Mouse (Mus musculus): ENCODE measurements around the gene Kctd11. TPM values are rescaled to one million over a fixed set of nuclear protein-coding genes. Genes with fewer than 3 reads are reported as not detected.
"Not testable (repeated sequence)": the region's sequence is repeated elsewhere in the genome, so short reads cannot be mapped to it uniquely, and the experiment has no call there.

Kctd11 gene
- polyA plus RNA-seq (2011; ENCODE audit: insufficient read length, low read depth, missing spikeins) = 20.7 and 26.0 TPM in 2 replicates

DNA sequence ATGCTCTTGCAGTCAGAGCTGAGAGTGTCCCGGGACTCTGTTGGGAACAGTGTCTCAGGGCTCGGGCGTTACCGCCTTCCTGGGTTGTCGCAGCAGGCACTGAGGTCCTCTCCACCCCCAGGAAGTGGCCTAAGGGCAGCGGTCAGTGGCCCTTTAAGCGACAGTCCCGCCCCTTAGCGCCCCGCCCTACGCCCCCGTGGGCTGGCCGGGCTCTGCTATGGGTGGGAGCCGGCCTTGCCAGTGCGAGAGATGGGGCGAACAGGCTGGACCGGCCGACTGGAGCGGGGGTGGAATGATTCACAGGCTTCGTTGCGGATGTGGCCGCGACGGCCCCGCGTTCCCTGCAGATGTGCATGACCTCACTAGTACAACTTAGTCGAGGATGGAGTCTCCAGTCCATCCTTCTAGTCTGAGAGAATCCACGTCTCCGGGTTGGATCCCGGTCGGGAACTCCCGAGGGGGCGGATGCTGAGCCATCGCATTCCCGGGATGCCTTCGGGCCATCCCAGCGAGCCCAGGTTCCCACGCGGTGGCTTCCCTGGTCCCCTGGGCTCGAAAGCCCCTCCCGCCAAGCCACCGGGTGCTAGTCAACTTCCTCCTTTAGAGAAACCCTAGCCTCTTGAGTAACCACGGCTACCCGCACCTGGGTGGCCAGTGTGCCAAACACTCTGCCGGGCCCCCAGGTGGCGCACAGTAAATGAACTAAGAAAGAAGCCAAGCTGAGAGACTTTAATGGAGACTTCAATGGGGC, at the start of gene Kctd11:
Gene Kctd11 (minus strand): TSS at position 554 of the 751 bp plus-strand sequence.
- Histone ChIP-seq H3K27ac (ENCODE audit: insufficient read depth, low read length) (peak within 1 kb of the TSS; percentile 96), H3K4me3 (ENCODE audit: insufficient read depth, low read length) (peak within 1 kb of the TSS; percentile 80), H3K4me1 (ENCODE audit: control insufficient read depth, insufficient read depth, low read length) (no peaks in the 10 kb centered on the region; the same call in 1 of the 2 replicates)
- TF ChIP-seq CTCF (IDR thresholded peaks at IDR 0.05; ENCODE audit: borderline replicate concordance, insufficient read depth, low read length) (no peak), POLR2A (IDR thresholded peaks at IDR 0.05; ENCODE audit: low read depth, low read length) (peak; percentile 88)

DNA sequence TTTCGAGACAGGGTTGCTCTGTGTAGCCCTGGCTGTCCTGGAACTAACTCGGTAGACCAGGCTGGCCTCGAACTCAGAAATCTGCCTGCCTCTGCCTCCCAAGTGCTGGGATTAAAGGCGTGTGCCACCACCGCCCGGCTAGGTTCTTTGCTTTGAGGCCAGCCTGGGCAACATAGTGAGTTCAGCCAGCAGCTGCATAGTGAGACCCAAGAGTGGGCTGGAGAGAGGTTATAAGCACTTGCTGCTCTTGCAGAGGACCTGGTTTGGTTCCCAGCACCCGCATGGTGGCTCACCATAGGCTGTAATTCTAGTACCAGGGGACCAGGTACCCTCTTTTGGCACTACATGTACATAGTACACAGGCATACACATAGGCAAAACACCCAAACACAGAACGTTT, 49.0 kb upstream of the Kctd11 start:
- H3K4me1 ChIP-seq (ENCODE audit: control insufficient read depth, insufficient read depth, low read length); H3K4me3 ChIP-seq (ENCODE audit: insufficient read depth, low read length); H3K27ac ChIP-seq (ENCODE audit: insufficient read depth, low read length): not testable (repeated sequence)

GRCm38 (mm10) chr11:69929712-69930111, 48.5 kb upstream of the Kctd11 start:
- no peaks in the 10 kb centered on the region for H3K4me1 ChIP-seq (ENCODE audit: control insufficient read depth, insufficient read depth, low read length)
- no peak overlapping the region for H3K27ac ChIP-seq (ENCODE audit: insufficient read depth, low read length)
- H3K4me3 ChIP-seq (ENCODE audit: insufficient read depth, low read length) = no peak overlapping the region
- no peak for TF ChIP-seq CTCF (IDR thresholded peaks at IDR 0.05; ENCODE audit: borderline replicate concordance, insufficient read depth, low read length)
- TF ChIP-seq POLR2A (IDR thresholded peaks at IDR 0.05; ENCODE audit: low read depth, low read length) = no peak

DNA sequence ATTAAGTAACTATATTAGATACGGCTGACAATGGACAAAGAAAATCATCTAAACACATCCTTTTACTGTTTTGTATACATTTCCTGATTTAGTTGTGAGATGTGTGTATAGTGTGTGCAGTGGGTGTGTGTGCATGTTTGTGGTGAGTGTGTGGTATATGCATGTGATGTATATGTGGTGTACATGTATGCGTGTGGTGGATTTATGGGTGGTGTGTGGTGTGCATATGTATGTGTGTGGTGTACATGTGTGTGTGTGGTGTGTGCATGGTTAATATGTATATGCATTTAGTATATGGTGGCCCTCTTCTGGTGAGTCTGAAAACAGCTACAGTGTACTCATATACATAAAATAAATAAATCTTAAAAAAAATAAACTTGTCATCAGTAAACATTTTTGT, 46.3 kb upstream of the Kctd11 start:
- Histone ChIP-seq H3K4me3 (ENCODE audit: insufficient read depth, low read length) (no peak overlapping the region), H3K27ac (ENCODE audit: insufficient read depth, low read length) (no peak overlapping the region), H3K4me1 (ENCODE audit: control insufficient read depth, insufficient read depth, low read length) (no peaks in the 10 kb centered on the region; the same call in 1 of the 2 replicates)
- TF ChIP-seq POLR2A (IDR thresholded peaks at IDR 0.05; ENCODE audit: low read depth, low read length) (no peak), CTCF (IDR thresholded peaks at IDR 0.05; ENCODE audit: borderline replicate concordance, insufficient read depth, low read length) (no peak)

DNA sequence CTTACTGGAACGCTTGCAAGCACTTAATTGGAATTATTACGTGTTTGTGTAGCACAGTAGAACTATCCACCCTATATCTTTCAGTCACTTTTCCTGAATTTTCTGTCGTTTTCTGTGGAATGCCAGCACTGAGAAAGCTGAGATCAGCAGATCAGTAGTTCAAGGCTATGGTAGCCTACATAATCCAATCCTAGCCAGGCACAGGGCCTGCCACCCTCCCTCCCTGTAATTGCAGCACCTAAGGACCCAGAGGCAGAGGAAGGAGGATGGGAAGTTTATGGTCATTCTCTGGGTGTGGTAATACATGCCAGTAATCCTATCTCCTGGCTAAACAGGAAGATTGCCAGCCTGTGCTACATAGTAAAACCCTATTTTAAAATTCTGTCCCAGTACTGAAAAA, 41.6 kb upstream of the Kctd11 start:
- TF ChIP-seq CTCF (IDR thresholded peaks at IDR 0.05; ENCODE audit: borderline replicate concordance, insufficient read depth, low read length) (no peak), POLR2A (IDR thresholded peaks at IDR 0.05; ENCODE audit: low read depth, low read length) (no peak)
- Histone ChIP-seq H3K4me1 (ENCODE audit: control insufficient read depth, insufficient read depth, low read length) (peaks cover 9% of the 10 kb centered on the region), H3K4me3 (ENCODE audit: insufficient read depth, low read length) (no peak overlapping the region), H3K27ac (ENCODE audit: insufficient read depth, low read length) (no peak overlapping the region)

GRCm38 (mm10) chr11:69922012-69922756, 41.0 kb upstream of the Kctd11 start:
- TF ChIP-seq CTCF (IDR thresholded peaks at IDR 0.05; ENCODE audit: borderline replicate concordance, insufficient read depth, low read length) = no peak
- TF ChIP-seq POLR2A (IDR thresholded peaks at IDR 0.05; ENCODE audit: low read depth, low read length) = no peak; the same call in 1 of the 2 replicates
- peaks cover 9% of the 10 kb centered on the region for H3K4me1 ChIP-seq (ENCODE audit: control insufficient read depth, insufficient read depth, low read length)
- H3K27ac ChIP-seq (ENCODE audit: insufficient read depth, low read length) = peak overlapping the region; percentile 94
- peak overlapping the region; percentile 76 for H3K4me3 ChIP-seq (ENCODE audit: insufficient read depth, low read length)

DNA sequence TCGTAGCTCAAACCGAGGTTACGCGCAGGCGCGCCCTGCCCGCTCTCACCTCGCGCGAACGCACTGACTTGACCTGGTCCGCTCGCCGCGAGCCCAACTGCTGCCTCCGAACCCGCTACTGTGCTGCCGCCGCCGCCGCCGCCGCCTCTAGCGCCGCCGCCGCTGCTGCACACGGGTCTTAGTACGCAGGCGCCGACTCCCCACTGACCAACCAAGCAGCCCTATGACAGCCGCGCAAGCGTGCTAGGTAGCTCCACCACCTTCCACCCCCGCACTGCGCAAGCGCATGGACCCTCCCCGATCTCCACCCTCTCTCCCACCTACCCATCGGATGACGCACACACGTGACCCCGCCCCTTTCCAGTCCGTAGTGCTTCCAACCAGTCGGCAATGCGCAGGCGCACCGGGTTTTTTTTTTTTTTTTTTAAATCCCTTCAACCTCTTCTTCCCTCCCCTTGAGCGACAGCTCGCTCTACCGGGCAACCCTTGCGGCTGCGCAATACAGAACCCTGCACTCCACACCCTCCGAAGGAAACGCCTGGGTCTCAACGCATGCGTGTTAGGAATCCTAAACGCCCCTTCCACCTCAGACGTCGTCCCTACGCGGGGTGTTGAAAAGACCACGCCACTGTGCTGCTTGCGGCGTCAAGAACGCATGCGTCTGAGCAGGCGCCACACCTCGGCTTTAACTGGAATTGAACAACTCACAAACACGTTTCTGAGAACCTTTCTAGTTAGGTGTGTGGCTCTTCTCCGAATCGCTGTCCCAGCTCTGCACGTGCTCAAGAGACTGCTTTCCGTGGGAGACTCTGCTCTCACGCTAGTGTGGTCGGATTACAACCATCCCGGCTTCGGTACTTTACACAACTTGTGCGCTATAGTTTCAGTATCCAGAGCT, 40.2 kb upstream of the Kctd11 start, which contains the start of gene Eif5a:
Gene Eif5a (minus strand): TSS at position 845 of the 898 bp plus-strand sequence.
- TF ChIP-seq POLR2A (IDR thresholded peaks at IDR 0.05; ENCODE audit: low read depth, low read length) = peak; percentile 98
- peak; percentile 60; the same call in 1 of the 2 replicates for TF ChIP-seq CTCF (IDR thresholded peaks at IDR 0.05; ENCODE audit: borderline replicate concordance, insufficient read depth, low read length)
- H3K4me1 ChIP-seq (ENCODE audit: control insufficient read depth, insufficient read depth, low read length) = peaks cover 9% of the 10 kb centered on the region
- peak within 1 kb of the TSS; percentile 97 for H3K4me3 ChIP-seq (ENCODE audit: insufficient read depth, low read length)
- peak within 1 kb of the TSS; percentile 94 for H3K27ac ChIP-seq (ENCODE audit: insufficient read depth, low read length)

DNA sequence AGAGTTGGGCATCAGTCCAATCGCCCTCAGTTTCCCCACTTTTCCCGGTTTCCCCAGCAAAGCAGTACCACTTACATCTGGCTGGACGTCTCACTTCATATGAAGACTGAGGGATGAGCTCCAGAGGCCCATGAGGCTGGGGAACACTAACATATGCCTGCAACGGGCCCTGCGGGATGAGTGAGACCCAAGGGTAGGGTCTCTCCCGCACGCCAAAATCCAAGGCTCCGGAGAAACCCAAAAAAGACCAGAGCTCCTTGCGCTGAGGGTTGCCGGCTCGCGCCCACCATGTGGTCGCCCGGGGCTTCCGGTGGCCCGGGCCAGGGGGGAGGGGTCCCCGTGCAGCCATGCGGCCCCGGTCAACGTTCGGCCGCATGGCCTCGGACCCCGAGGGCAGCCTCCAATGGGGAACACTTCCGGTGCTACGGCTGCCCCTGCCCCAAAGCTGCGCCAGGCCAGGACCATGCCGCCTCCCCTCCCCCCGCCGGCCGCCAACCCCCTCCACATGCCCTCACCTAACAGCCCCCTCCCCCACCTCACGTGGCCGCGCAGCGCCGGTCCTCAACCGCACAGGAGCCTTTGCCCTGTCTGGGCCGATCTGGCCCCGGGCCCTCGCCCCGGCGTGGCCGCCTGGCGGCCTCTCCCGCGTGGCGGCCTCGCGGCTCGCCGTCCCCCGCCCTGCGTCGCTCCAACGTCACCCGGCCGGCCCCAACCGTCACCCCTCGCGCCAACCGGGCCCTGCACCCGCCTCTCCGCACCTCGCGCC, 39.2 kb upstream of the Kctd11 start:
- TF ChIP-seq POLR2A (IDR thresholded peaks at IDR 0.05; ENCODE audit: low read depth, low read length) (no peak; the same call in 1 of the 2 replicates), CTCF (IDR thresholded peaks at IDR 0.05; ENCODE audit: borderline replicate concordance, insufficient read depth, low read length) (no peak)
- H3K4me3 ChIP-seq (ENCODE audit: insufficient read depth, low read length) = peak overlapping the region; percentile 97
- H3K4me1 ChIP-seq (ENCODE audit: control insufficient read depth, insufficient read depth, low read length) = peaks cover 14% of the 10 kb centered on the region
- H3K27ac ChIP-seq (ENCODE audit: insufficient read depth, low read length) = peak overlapping the region; percentile 90

Data from embryonic fibroblast, embryonic 13.5 days (primary cell).